Mouse (Mus musculus): ENCODE measurements around the gene Ppp2r1b.

DNA sequence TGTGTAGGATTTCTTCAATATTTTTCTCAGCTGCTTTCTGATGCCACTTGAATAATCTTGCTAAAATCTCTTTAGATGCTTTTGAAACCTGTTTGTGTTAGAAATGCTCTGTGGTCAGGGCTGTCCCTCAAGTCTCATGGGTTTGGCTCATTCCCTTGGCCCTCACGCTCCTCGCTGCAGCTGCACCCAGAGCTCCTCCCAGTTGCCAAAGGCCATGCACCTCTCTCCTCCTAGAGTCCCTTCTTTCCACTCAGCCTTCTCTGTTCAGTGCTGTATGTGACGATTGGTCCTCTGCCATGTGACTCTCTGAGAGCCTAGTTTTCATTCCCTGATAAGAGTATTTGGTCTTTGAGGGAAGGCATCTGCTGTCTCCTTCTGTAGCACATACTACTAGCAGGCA lies 32.3 kb downstream of the Ppp2r1b start:
- TF ChIP-seq CTCF (IDR thresholded peaks at IDR 0.05; ENCODE audit: borderline replicate concordance, insufficient read depth, low read depth, low read length) (no peak), POLR2A (IDR thresholded peaks at IDR 0.05; ENCODE audit: borderline replicate concordance, insufficient read depth, low read length) (no peak)
